15 mouse cellular contexts compared by ENCODE assay signal in genomic region chr17:31216068-31216955, GRCm38 (mm10). TPM values are rescaled to one million over a fixed set of nuclear protein-coding genes. Genes with fewer than 3 reads are reported as not detected.
A peak's percentile ranks its signal among the peaks of the same experiment; 100 is the strongest.
DNase-seq lines count a peak whose midpoint lies in the region; ATAC-seq lines count a peak whose summit lies in the region.
"Had no signal": no experiment of that assay in that cellular context is flagged by ENCODE, and none has a peak within 500 bp of the region (broad histone marks: within the 10 kb centered on the region; RNA-seq: fewer than 3 reads in every experiment).

No protein-coding gene starts in this region.

- DNase-seq in forebrain, embryonic 10.5 days (ENCODE audit: extremely low spot score, low spot score), result no peak
- peak; percentile 86 for DNase-seq in 416B (ENCODE audit: low read depth)
- peak; percentile 39 for DNase-seq in adrenal gland, postnatal 14 days
- DNase-seq in kidney, postnatal 14 days, result peak; percentile 45
- DNase-seq in heart, postnatal 14 days, result no peak
- no peak for DNase-seq in retina, postnatal 1 day
- DNase-seq: gastrocnemius, postnatal 10 days; heart, postnatal 36 days; thymus, postnatal 4 days had no signal

- no peak overlapping the region for H3K4me3 ChIP-seq in forebrain, embryonic 10.5 days
- H3K4me3 ChIP-seq in forebrain, embryonic 12.5 days (replicated peaks), result no peak overlapping the region
- H3K4me3 ChIP-seq in forebrain, embryonic 15.5 days, result no peak overlapping the region
- H3K4me3 ChIP-seq: neural tube, embryonic 13.5 days had no signal

- no peaks in the 10 kb centered on the region for H3K9me3 ChIP-seq in forebrain, embryonic 10.5 days
- no peaks in the 10 kb centered on the region for H3K9me3 ChIP-seq in forebrain, embryonic 12.5 days
- H3K9me3 ChIP-seq in forebrain, embryonic 15.5 days, result no peaks in the 10 kb centered on the region

- no peaks in the 10 kb centered on the region for H3K27me3 ChIP-seq in forebrain, embryonic 10.5 days (ENCODE audit: poor library complexity, severe bottlenecking)
- H3K27me3 ChIP-seq in forebrain, embryonic 12.5 days, result no peaks in the 10 kb centered on the region
- no peaks in the 10 kb centered on the region for H3K27me3 ChIP-seq in forebrain, embryonic 15.5 days
- H3K27me3 ChIP-seq: neural tube, embryonic 13.5 days had no signal

- 0 out of 2 replicates have a peak overlapping the region, but pooled peaks have one; percentile 4 for H3K27ac ChIP-seq in forebrain, embryonic 10.5 days
- H3K27ac ChIP-seq in forebrain, embryonic 12.5 days, result no peak overlapping the region; the same call in 1 of the 2 replicates
- no peak overlapping the region for H3K27ac ChIP-seq in forebrain, embryonic 15.5 days (replicated peaks)
- H3K27ac ChIP-seq: macrophage; neural tube, embryonic 13.5 days had no signal

- no peak for ATAC-seq in forebrain, embryonic 12.5 days (ENCODE audit: low FRiP score)
- no peak for ATAC-seq in forebrain, embryonic 15.5 days (replicated peaks)

- no peaks in the 10 kb centered on the region for H3K36me3 ChIP-seq in forebrain, embryonic 10.5 days (replicated peaks)
- H3K36me3 ChIP-seq in forebrain, embryonic 12.5 days (replicated peaks), result no peaks in the 10 kb centered on the region
- no peaks in the 10 kb centered on the region for H3K36me3 ChIP-seq in forebrain, embryonic 15.5 days
- H3K36me3 ChIP-seq: neural tube, embryonic 13.5 days had no signal

- no peak overlapping the region for H3K4me2 ChIP-seq in forebrain, embryonic 12.5 days
- H3K4me2 ChIP-seq in forebrain, embryonic 15.5 days (replicated peaks), result no peak overlapping the region
- H3K4me2 ChIP-seq: neural tube, embryonic 13.5 days had no signal

- H3K9ac ChIP-seq in forebrain, embryonic 12.5 days, result no peak overlapping the region
- no peak overlapping the region for H3K9ac ChIP-seq in forebrain, embryonic 15.5 days (replicated peaks)
- H3K9ac ChIP-seq: neural tube, embryonic 13.5 days had no signal

- intact Hi-C loops in heart, postnatal 14 days (cut with DNase I), result no loop called here

- H3K4me1 ChIP-seq in forebrain, embryonic 10.5 days, result peaks cover 14% of the 10 kb centered on the region
- no peaks in the 10 kb centered on the region for H3K4me1 ChIP-seq in forebrain, embryonic 12.5 days
- no peaks in the 10 kb centered on the region for H3K4me1 ChIP-seq in forebrain, embryonic 15.5 days

- WGBS in forebrain, embryonic 10.5 days, result 53% methylated on average over 5 of the region's 5 CpGs
- WGBS in forebrain, embryonic 12.5 days, result 44% methylated on average over 5 of the region's 5 CpGs
- 38% methylated on average over 5 of the region's 5 CpGs for WGBS in forebrain, embryonic 15.5 days

RNA-seq across cellular contexts. Expression of gene Ubash3a, which starts 8.6 kb away (rescaled TPM):
- 0.39 and 0.42 TPM in 2 replicates for polyA plus RNA-seq in forebrain, embryonic 10.5 days (2016; fragmentation: Nextera tagmentation; extraction: Ambion mirVana)
- polyA plus RNA-seq in forebrain, embryonic 12.5 days (2016; fragmentation: Nextera tagmentation; extraction: Ambion mirVana), result 0.10 and 0.29 TPM in 2 replicates
- total RNA-seq in adrenal gland, postnatal 14 days (2021), result 0.63 and 3.1 TPM in 2 replicates
- total RNA-seq in heart, postnatal 14 days (2021), result under 1 TPM; 0.22 to 0.85 TPM
- 0.03 TPM in 1 of 2 replicates, not detected in the other for polyA plus RNA-seq in forebrain, embryonic 15.5 days (2015; fragmentation: Nextera tagmentation; extraction: Ambion mirVana)
- total RNA-seq: gastrocnemius, postnatal 10 days; heart, postnatal 36 days had no signal
- polyA plus RNA-seq: neural tube, embryonic 13.5 days had no signal

RNA-seq across cellular contexts. Expression of gene Tmprss3, which starts 17.5 kb away (rescaled TPM):
- not detected in 2 replicates for polyA plus RNA-seq in forebrain, embryonic 10.5 days (2016; fragmentation: Nextera tagmentation; extraction: Ambion mirVana)
- not detected in 2 replicates for polyA plus RNA-seq in forebrain, embryonic 12.5 days (2016; fragmentation: Nextera tagmentation; extraction: Ambion mirVana)
- 0.11 TPM in 1 of 2 replicates, not detected in the other for total RNA-seq in adrenal gland, postnatal 14 days (2021)
- not detected for total RNA-seq in heart, postnatal 14 days (2021)
- not detected in 2 replicates for polyA plus RNA-seq in forebrain, embryonic 15.5 days (2015; fragmentation: Nextera tagmentation; extraction: Ambion mirVana)
- total RNA-seq: adrenal gland, adult 18-20 months; heart, postnatal 36 days had no signal
- polyA plus RNA-seq: macrophage; neural tube, embryonic 13.5 days; small intestine, adult 2 months had no signal

RNA-seq across cellular contexts. Expression of gene Tff1, which starts 51.2 kb away (rescaled TPM):
- not detected in 2 replicates for polyA plus RNA-seq in forebrain, embryonic 10.5 days (2016; fragmentation: Nextera tagmentation; extraction: Ambion mirVana)
- polyA plus RNA-seq in forebrain, embryonic 12.5 days (2016; fragmentation: Nextera tagmentation; extraction: Ambion mirVana), result not detected in 2 replicates
- not detected in 2 replicates for total RNA-seq in adrenal gland, postnatal 14 days (2021)
- total RNA-seq in heart, postnatal 14 days (2021), result not detected
- polyA plus RNA-seq in forebrain, embryonic 15.5 days (2015; fragmentation: Nextera tagmentation; extraction: Ambion mirVana), result not detected in 2 replicates
- total RNA-seq: adrenal gland, adult 18-20 months; gastrocnemius, postnatal 10 days; heart, postnatal 36 days had no signal
- polyA plus RNA-seq: macrophage; neural tube, embryonic 13.5 days had no signal

Comparison
In these comparisons a context has a peak if more than half of its experiments do, and no peak if none do; other contexts are left out.
1. DNase-seq: peak in 416B (single experiment), adrenal gland, postnatal 14 days (single experiment) and kidney, postnatal 14 days (single experiment); none in forebrain, embryonic 10.5 days (single experiment), heart, postnatal 14 days (0 of 2) and retina, postnatal 1 day (single experiment).